Mouse (Mus musculus): ENCODE measurements around the gene Rho.

Rho gene

DNA sequence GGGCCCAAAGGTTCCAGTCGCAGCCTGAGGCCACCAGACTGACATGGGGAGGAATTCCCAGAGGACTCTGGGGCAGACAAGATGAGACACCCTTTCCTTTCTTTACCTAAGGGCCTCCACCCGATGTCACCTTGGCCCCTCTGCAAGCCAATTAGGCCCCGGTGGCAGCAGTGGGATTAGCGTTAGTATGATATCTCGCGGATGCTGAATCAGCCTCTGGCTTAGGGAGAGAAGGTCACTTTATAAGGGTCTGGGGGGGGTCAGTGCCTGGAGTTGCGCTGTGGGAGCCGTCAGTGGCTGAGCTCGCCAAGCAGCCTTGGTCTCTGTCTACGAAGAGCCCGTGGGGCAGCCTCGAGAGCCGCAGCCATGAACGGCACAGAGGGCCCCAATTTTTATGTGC, at the start of gene Rho:
TSS of gene Rho (plus strand) at position 110 of the 400 bp plus-strand sequence.
- DNase-seq, result no peak

DNA sequence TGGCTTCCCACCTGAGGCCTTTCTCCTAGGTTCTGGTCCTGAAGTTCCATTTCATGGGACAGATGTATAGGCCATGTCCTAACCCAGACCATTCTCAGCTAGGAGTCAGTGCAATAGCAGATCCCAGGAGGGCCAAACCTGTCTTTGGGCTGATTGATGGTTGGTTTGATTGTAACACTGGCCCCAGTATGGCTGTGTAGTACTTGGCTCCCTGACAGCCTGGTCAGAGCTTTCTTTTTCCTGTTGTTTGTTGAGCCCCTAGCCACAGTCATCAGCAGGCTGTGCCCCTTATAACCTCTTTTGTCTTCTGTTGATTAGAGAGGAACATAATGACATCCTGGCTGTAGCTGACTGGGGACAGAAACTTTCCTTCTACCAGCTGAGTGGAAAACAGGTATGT, 47.5 kb upstream of the Rho start:
- DNase-seq, result no peak

DNA sequence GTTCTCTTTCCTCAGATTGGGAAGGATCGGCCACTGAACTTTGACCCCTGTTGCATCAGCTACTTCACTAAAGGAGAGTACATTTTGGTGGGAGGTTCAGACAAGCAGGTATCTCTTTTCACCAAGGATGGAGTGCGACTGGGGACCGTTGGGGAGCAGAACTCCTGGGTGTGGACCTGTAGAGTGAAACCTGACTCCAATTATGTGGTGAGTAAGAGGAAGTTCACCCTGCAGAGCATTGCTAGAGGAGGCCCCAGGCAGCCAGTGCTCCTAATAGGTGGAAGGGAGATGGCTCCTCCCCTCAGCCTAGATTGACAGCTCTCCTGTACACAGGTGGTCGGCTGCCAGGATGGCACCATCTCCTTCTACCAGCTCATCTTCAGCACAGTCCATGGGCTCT, 44.7 kb upstream of the Rho start:
- no peak for DNase-seq

DNA sequence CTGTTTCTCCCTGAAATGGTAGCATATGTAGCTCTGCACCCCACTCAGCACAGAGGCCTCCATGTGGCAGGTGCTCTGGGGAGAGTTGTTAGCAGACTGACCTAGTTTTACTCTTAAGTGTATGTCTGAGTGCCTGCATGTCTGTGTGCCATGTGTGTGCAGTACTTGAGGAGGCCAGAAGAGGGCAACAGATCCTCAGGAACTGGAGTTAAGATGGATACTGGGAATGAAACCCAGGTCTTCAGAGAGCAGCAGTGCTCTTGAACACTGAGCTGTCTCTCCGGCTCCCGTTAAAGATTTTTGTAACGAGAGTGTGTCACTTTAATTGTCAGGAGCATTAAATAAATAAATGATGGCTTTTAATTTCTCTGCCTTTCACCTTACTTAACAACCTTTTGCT, 43.3 kb upstream of the Rho start:
- DNase-seq, result peak; percentile 22

DNA sequence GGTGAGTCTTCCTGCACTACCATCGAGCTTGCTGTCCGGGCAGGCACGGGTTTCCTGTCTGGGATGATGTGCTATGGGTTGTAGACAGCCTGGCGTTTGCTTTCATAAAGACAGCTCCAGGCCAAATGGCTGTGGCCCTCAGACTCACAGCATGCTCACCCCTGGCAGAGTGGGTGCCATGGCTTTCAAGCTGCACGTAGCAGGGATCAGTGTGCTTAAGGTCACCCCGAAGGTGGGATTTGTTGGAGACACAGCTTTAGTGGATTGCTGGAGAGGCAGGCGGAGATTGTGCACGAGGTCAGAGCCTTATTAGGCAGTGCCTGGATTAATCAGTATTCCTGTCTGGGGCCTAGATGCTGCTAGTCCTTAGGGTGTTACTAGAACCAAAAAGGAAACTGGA, 40.9 kb upstream of the Rho start:
- DNase-seq, result no peak

DNA sequence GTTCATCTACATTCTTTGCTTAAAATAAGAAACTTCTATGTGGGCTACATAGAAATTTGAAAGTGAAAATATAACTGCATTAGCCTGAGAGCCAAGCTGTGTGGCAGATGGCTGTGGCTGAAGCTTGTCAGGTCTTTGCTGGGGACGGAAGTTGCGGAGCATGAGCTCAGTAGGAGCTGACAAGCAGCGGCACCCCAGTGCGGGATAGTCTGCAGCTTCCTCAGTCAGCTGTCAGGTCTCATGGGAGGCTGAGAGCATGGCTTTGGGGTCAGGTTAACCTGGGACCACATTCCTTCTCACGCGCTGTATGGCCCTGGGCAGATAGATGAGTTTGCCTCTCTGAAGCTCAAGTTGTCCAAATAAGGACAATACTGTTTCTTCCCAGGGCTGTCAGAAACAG, 40.5 kb upstream of the Rho start:
- peak; percentile 18 for DNase-seq

DNA sequence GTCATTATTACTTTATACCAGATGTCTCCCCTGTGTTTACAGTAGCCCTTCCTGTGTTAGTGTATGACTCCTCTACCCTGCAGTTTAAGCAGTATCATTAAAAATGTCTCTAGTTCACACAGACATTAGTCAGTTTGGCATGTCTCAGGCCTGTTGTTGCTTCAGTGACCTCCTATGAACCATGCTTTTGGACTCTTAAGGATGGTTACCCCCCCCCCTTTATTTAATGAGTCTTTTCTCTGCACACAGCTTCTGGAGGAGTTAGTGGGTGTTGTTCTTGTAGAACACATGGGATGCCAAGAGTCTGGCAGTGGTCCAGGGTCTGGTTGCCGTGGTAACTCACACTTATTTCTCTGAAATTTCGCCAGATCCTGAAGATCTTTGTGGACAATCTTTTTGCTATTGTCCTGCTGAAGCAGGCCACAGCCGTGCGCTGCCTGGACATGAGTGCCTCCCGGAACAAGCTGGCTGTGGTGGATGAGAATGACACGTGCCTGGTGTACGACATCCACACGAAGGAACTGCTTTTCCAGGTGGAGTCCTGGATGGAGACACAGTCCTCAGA, 40.0 kb upstream of the Rho start:
- no peak for DNase-seq

DNA sequence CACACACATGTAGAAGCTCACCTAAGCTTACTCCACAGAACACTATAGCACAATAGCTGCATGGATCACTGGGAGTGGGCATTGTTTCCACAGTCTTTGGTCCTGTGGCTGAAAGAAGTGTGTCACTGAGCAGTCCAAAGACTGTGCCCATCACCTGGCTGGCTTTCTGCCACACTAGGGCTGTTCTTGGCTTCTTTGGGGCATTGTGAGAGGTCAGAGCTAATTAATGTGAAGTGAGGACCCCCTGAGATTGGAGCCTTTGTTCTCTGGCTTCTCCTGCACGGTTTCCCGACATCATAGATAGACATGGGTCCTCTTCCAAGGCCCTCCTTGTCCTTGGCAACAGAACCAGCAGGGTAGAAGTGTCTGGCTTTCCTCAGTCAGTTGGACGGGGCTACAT, 39.2 kb upstream of the Rho start:
- DNase-seq, result no peak

DNA sequence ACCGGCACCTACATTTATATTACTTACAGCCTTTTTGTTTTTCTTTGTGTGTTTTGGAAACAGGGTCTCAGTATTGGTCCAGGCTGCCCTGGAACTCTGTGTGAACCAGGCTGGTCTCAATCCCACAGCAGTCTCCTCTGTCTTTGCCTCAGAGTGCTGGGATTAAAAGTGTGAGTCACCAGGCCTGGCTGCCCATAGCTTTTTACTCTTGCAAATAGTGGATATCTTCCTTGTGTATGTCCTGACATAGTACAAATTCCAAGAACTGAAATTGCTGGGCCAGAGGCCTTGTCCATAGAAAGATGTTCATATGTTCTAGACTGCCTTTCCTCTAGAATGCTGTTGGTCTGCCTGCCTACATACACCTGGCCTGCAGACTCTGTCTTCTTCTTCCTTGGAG, 35.2 kb upstream of the Rho start:
- no peak for DNase-seq

DNA sequence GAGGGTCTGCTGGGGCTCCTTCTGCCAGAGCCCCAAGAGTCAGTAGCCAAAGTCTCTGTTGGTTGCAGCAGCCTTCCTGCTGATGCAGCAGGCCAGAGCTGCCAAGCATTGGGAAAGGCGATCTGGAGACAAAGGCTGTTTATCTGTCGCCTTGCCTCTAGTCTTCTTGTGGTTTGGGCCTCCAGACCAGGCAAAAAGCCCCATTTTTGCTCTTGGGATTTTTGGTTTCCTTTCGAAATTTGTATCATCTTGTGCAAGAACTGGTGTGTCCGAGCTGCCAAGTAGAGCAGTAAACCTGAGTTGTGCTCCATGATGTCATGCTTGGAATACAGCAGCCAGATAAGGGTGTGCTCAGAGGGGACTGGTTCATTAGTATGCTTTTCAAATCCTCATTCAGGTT, 34.4 kb upstream of the Rho start:
- no peak for DNase-seq

DNA sequence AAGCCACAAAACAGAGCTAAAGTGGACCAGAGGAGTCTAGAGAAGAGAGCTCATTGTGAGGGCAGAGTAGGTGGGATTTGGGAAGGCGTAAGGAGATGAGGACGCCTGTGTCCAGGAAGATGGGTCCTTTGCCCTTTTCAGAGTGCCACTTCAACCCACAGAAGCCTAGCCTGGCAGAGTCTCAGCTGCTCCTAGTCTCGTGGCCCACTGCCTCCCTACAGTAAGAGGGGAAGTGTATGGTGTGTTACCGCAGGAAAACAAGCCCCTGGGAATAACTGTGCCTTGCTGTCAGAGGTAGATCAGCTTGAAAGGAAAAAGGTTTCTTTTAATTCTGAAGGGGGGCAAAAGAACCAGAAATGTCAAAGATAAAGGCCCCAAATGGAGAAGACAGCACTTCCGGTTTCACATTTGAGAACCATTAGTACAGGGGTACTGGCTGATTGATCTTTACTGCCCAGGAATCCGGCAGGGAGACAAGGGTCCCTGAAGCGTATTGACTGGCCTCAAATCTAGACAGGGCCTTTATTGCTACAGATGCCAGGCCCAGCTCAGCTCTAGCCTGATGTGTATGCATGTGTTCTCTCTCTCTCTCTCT, 33.5 kb upstream of the Rho start:
- no peak for DNase-seq

DNA sequence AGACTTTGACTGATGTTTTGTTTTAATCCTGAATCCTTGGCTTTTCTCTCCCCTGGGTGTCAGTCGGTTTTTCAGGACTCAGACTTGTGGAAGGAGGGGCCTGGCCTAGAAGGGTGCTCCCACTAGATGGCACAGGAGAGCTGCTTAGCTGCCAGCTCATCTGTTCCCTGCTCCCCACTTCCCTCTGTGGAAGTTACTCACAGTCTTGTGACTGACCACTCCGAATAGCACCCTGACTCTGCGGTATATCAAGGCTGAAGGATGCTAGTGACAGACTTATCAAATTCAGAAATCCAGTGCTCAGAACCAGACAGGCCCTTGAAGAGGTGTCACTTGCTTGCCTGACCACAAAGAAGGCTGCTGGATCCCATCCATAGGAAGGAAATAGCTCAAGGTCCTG, 30.5 kb upstream of the Rho start:
- DNase-seq, result peak; percentile 74

DNA sequence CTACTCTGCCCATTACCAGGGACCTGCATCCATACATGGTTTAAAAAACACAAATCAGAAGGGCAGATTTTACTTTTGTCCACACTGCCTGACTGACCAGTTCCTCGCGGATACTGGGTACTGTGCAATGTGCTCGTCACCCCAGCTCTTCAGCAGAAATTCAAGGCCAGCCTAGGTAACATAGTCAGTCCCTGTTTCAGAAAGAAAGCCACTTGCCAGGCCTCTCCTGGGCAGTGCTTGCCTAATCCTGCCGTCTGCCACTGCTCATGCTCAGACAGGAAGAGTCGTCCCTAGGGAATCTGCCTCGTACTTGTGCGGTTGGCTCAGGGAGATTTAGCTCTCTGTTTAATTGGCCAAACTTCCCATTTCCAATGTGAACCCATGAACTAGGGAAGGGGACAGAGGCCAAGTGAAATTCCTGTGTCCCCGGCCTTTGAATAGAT, 30.0 kb upstream of the Rho start:
- peak; percentile 57 for DNase-seq

DNA sequence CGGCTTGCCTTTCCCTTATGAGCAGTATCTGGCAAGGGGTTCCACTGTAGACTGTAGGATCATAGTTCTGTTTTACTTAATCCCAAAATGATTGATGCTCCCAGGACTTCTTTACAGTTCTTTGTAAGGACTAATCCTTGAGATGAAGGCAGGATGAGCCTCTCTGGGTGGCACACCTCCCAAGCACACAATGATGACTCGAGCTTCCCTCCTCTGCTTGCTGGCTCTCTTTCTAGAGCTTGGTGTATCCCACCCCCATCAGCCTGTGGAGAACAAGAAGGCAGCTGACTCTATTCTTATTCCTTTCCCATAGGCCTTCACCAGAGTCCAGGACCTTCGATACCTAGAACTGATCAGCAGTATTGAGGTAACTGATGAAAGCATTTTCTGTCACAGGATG, 29.0 kb upstream of the Rho start:
- no peak for DNase-seq

DNA sequence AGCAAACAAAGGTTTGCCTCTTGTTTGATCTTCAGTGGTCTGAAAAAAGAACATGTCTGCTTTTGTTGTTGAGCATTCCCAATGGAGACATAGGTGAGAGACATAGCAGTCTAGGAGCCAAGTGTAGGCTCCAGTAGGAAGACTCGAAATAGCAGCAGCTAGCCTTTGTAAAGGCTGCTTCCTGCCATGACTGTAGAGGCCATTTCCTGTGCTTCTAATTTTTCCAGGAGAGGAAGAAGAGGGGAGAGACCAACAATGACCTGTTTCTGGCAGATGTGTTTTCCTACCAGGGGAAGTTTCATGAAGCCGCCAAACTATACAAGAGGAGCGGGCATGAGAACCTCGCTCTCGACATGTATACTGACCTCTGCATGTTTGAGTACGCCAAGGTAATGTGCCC, 26.0 kb upstream of the Rho start:
- no peak for DNase-seq

DNA sequence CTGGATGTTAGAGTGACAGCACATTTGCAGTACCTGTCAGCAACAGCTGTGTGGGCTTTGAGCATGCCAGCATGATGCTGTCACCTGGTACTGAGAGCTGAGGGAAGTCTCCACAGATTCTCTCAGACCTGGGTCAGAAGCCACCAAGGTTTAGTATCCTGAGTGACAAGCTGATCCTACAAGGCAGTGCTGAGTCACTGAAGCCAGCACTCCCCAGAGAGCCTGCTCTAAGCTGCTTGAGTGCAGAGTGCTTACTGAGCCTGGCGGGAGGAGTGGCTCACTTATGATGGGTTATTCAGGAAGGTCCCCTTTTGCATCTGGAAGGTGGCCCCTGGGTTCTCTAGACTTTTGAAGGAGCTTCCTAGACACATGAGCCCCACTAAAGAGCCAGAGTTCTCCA, 25.1 kb upstream of the Rho start:
- no peak for DNase-seq

DNA sequence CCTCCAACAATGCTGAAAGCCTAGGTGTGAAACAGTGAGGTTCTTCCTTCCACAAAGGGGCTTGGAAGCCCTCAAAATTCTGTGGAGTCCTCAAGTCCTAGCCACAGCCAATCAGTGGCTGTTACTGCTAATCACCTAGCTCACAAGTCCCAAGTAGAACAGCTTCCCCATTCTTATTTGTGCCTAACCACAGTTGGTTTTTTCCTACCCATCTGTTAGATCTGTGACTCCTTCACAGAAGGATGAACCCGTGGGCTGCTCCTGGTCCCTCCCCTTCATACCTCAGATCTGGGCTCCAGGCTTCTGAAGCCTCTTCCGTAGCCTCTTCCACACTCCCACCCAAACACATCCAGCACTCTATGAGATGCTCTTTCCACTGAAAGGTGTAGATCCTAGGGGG, 24.7 kb upstream of the Rho start:
- DNase-seq, result no peak

DNA sequence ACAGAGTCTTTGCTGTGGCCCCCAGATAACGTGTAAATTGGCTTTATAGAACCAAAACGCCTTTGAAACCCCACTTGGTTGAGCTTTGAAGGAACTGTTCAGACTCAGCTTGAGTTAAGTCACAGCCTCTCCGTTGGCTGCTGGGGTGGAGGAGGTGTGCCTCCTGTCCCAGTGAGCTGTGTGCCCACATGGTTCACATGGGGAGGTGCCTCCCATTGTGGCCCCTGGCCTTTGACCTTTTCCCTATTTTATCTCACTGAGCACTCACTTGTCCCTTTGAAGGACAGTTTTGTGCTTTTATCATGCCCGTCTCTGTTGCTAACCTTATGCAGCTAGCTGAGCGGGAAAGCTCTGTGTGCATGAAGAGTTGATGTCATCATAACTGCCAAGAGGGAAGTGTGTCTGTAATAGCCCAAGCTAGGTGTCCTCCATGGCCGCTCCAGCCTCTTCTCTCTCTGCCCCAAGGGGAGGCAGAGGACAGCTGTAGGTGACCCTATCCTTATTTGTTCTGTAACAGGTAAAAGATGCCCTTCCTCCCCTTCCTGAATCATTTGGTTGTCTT, 23.0 kb upstream of the Rho start:
- no peak for DNase-seq

DNA sequence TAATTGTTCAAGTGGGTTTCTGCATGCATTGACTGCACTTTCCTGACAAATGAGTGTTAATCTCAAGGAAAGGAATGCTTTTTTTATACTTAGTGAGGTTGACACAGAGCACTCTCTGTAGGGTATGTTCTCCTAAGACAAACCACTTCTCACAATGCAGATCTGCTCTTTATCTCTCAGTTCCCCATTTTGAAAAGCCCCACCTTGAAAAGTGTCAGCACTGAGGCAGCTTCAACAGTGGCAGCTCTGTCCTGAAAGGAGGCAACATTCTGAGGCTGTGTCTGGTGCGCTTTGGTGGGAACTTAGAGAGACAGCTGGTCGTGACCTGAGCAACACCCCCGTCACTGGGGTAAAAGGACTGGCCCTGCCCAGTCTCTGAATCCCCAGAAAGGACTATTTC, 22.5 kb upstream of the Rho start:
- DNase-seq, result no peak

DNA sequence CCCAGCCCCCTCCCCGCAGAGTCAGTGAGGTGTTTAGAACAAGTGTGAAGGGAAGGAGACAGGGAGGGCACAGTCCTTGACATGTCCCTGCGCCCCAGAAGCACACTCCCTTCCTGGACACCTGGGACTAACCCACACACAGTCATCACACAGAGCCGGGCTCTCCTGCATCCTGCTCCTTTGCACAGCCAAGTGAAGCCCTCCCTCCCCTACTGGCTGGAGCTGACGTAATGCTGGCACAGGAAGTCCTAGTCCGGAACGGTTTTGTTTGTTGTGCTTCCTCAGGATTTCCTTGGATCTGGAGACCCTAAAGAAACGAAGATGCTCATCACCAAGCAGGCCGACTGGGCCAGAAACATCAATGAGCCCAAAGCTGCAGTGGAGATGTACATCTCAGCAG, 21.6 kb upstream of the Rho start:
- no peak for DNase-seq

DNA sequence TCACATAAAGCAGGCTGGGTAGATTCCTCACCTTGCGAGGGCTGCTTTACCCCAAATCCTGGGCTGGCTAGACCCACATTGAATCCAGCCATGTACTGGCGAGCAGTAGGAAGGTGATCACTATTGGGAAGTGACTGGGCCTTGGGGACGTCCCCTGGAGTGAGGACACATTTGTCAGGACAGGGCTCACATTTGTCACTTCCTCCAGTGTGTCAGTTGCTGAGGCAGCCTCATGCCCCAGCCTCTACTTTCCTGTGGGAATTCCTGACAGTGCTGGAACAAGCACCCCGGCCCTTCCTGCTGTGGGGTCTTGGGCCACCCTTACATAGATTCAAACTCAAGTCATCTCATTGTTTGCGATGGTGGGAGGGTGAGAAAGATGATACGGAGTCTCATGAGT, 19.8 kb upstream of the Rho start:
- no peak for DNase-seq

DNA sequence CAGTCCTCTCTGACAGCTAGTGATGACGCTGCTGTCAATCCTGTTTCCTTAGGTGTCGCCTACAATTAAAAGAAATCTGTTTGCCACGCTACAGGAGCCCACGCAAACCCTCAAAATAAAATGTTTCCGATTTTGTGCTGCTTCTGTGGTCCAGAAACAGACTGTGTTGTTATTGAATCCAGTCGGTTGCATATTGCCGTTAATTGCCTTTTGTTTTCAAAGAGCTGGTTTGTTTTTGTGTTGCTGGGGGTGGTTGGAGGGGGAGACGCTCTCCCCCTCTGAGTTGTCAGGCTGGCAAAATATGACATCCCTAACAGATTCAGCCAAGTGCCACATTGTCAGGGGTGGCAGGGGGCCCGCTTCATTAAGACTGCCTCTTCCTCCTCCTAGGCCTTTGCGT, 18.1 kb upstream of the Rho start:
- DNase-seq, result no peak

DNA sequence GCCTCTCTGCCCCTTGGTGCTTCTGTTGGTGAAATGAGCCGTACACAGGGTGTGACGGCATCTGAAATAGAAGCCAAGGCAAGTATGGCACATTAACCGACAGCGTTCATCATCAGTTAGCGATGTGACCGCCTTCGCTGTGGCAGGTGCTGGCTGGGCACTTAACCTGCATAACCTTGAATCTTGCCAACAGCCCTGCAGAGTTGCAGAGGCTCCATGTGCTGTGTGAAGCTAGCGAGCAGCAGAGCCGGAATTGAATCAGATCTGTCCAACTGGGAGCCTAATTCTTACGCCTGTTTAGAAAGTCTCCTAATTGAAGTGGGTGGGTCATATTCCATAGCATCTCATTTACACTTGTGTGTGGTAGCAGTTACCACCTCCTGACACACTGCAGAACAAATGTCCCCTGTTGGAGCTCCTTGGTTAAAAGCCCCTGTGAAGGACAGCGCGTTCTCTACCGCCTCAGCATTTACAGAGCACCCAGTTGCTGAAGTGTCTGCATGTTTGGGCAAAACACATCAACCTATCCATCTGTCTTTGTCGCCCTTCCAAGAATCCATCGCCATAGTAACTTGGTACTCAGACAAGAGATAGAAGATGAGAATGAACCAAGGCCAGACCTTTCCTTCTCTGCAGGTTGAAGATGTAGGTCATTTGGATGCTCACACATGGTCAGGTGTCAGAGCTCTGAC, 16.9 kb upstream of the Rho start:
- DNase-seq, result no peak

DNA sequence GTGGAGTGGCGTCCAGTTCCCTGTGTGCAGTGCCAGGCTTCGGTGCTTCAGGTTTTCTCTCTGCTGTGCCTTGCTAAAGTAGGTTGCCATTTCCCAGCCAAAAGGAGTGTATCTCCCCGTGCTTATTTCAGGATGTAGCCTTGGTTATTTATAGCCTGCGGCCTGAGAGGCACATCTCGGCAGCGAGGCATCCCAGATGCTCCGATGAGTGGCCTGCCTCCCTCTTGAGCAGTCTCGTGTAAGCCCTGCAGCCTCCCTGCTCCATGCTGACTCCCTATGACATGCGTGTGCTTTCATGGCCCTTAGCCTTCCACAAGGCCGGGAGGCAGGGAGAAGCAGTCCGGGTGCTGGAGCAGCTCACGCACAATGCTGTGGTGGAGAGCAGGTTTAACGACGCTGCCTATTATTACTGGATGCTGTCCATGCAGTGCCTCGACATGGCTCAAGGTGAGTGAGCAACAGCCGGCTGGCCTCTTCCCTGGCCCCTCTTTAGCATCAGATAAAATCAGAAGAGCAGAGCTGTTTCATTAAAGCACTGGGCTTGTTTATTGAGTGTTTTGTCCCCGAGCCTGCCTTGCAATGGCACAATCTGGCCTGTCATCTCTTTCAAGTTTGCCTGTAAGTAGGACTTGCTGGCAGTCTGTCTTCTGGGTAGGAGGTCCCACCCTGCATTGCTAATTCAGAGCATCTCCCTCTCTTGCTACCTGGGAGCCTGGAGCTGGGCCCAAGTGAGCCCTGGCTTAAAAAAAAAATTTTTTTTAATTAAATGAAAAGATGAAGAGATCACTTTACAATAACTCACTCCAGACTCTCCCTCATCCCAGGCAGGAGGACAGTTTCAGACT, 15.7 kb upstream of the Rho start:
- DNase-seq, result no peak

Data from embryo, embryonic 11 days (tissue).